Comparison of ENCODE assay signal across 9 mouse cellular contexts in the genomic region with DNA sequence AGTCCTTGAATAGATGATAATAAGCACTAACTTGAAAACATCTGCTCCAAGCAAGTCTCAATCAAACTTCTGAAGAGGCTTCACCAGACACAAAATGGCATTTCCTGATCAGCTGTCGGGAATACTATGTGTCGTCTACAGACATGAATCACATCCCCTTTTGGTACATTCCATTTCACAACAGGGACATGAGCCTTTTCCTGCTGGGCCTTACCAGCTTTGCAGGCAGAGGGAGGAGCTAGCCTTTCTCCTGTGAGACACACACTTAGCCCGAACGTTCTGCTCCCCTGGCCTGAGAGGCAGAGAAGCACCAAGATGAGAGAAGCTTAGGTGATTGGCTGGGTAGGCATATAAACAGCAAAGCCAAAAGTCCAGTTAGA. TPM values are rescaled to one million over a fixed set of nuclear protein-coding genes. Genes with fewer than 3 reads are reported as not detected.
A peak's percentile ranks its signal among the peaks of the same experiment; 100 is the strongest.
DNase-seq lines count a peak whose midpoint lies in the region; ATAC-seq and TF ChIP-seq lines count a peak whose summit lies in the region.
"Had no signal": no experiment of that assay in that cellular context is flagged by ENCODE, and none has a peak within 500 bp of the region (broad histone marks: within the 10 kb centered on the region; RNA-seq: fewer than 3 reads in every experiment).

No protein-coding gene starts in this region.

- ATAC-seq in midbrain, embryonic 11.5 days (ENCODE audit: low FRiP score) = no peak
- no peak for ATAC-seq in midbrain, postnatal 0 days (ENCODE audit: low FRiP score)
- ATAC-seq in neural tube, embryonic 13.5 days (ENCODE audit: low read depth) = no peak
- no peak for ATAC-seq in forebrain, embryonic 11.5 days (replicated peaks; ENCODE audit: low FRiP score)

- H3K27me3 ChIP-seq in midbrain, embryonic 11.5 days (ENCODE audit: control insufficient read depth, insufficient read depth, low read length) = no peaks in the 10 kb centered on the region
- no peaks in the 10 kb centered on the region for H3K27me3 ChIP-seq in midbrain, postnatal 0 days (ENCODE audit: insufficient read depth, low read length)
- no peaks in the 10 kb centered on the region for H3K27me3 ChIP-seq in limb, embryonic 10.5 days (ENCODE audit: low read depth, poor library complexity, severe bottlenecking)
- H3K27me3 ChIP-seq in neural tube, embryonic 13.5 days = no peaks in the 10 kb centered on the region
- no peaks in the 10 kb centered on the region for H3K27me3 ChIP-seq in forebrain, embryonic 11.5 days (ENCODE audit: control insufficient read depth, insufficient read depth, low read length)
- H3K27me3 ChIP-seq: megakaryocyte, embryonic 14.5 days had no signal

- H3K4me1 ChIP-seq in midbrain, embryonic 11.5 days (ENCODE audit: control insufficient read depth, insufficient read depth, low read length) = no peaks in the 10 kb centered on the region
- H3K4me1 ChIP-seq in midbrain, postnatal 0 days (ENCODE audit: insufficient read depth, low read length) = no peaks in the 10 kb centered on the region
- H3K4me1 ChIP-seq in limb, embryonic 10.5 days = peaks cover 19% of the 10 kb centered on the region
- peaks cover 16% of the 10 kb centered on the region for H3K4me1 ChIP-seq in neural tube, embryonic 13.5 days (replicated peaks)
- no peaks in the 10 kb centered on the region for H3K4me1 ChIP-seq in forebrain, embryonic 11.5 days (replicated peaks; ENCODE audit: control insufficient read depth, insufficient read depth, low read length)

- H3K27ac ChIP-seq in midbrain, embryonic 11.5 days (ENCODE audit: low read depth, low read length) = no peak overlapping the region
- H3K27ac ChIP-seq in midbrain, postnatal 0 days (ENCODE audit: low read depth, low read length) = no peak overlapping the region
- 0 out of 2 replicates have a peak overlapping the region, but pooled peaks have one; percentile 25 for H3K27ac ChIP-seq in limb, embryonic 10.5 days
- H3K27ac ChIP-seq in neural tube, embryonic 13.5 days (replicated peaks) = 0 out of 2 replicates have a peak overlapping the region, but pooled peaks have one; percentile 18
- H3K27ac ChIP-seq in forebrain, embryonic 11.5 days (ENCODE audit: low read depth, low read length) = no peak overlapping the region

- no peak overlapping the region for H3K9ac ChIP-seq in midbrain, embryonic 11.5 days (ENCODE audit: low read length)
- H3K9ac ChIP-seq in midbrain, postnatal 0 days (replicated peaks; ENCODE audit: low read length, poor library complexity, severe bottlenecking) = no peak overlapping the region
- no peak overlapping the region for H3K9ac ChIP-seq in neural tube, embryonic 13.5 days
- no peak overlapping the region for H3K9ac ChIP-seq in forebrain, embryonic 11.5 days (ENCODE audit: low read length)

- WGBS in midbrain, embryonic 11.5 days = 54% methylated on average over 4 of the region's 4 CpGs
- WGBS in midbrain, postnatal 0 days = 58% methylated on average over 4 of the region's 4 CpGs
- 50% methylated on average over 4 of the region's 4 CpGs for WGBS in limb, embryonic 10.5 days
- 37% methylated on average over 4 of the region's 4 CpGs for WGBS in neural tube, embryonic 13.5 days
- 68% methylated on average over 4 of the region's 4 CpGs for WGBS in forebrain, embryonic 11.5 days

- H3K9me3 ChIP-seq in midbrain, embryonic 11.5 days (ENCODE audit: control insufficient read depth, low read length) = no peaks in the 10 kb centered on the region
- no peaks in the 10 kb centered on the region for H3K9me3 ChIP-seq in midbrain, postnatal 0 days (ENCODE audit: low read length)
- H3K9me3 ChIP-seq in limb, embryonic 10.5 days (replicated peaks) = no peaks in the 10 kb centered on the region
- no peaks in the 10 kb centered on the region for H3K9me3 ChIP-seq in neural tube, embryonic 13.5 days
- H3K9me3 ChIP-seq in forebrain, embryonic 11.5 days (ENCODE audit: control insufficient read depth, low read length) = no peaks in the 10 kb centered on the region
- H3K9me3 ChIP-seq: megakaryocyte, embryonic 14.5 days had no signal

- TF ChIP-seq CTCF in midbrain, postnatal 0 days (IDR thresholded peaks at IDR 0.05) = no peak

- H3K4me2 ChIP-seq in midbrain, embryonic 11.5 days = no peak overlapping the region
- no peak overlapping the region for H3K4me2 ChIP-seq in midbrain, postnatal 0 days (ENCODE audit: low read depth, low read length, poor library complexity, severe bottlenecking)
- H3K4me2 ChIP-seq in neural tube, embryonic 13.5 days = no peak overlapping the region
- no peak overlapping the region for H3K4me2 ChIP-seq in forebrain, embryonic 11.5 days (ENCODE audit: low read depth, low read length, severe bottlenecking)

- H3K4me3 ChIP-seq in midbrain, embryonic 11.5 days (ENCODE audit: low read depth, low read length) = no peak overlapping the region
- no peak overlapping the region for H3K4me3 ChIP-seq in midbrain, postnatal 0 days (ENCODE audit: low read depth, low read length)
- H3K4me3 ChIP-seq in limb, embryonic 10.5 days = no peak overlapping the region
- no peak overlapping the region for H3K4me3 ChIP-seq in neural tube, embryonic 13.5 days
- no peak overlapping the region for H3K4me3 ChIP-seq in forebrain, embryonic 11.5 days (ENCODE audit: low read depth, low read length)
- H3K4me3 ChIP-seq: megakaryocyte, embryonic 14.5 days had no signal

- H3K36me3 ChIP-seq in midbrain, embryonic 11.5 days (ENCODE audit: control insufficient read depth, insufficient read depth, low read length) = no peaks in the 10 kb centered on the region
- no peaks in the 10 kb centered on the region for H3K36me3 ChIP-seq in midbrain, postnatal 0 days (ENCODE audit: insufficient read depth, low read length)
- H3K36me3 ChIP-seq in limb, embryonic 10.5 days = no peaks in the 10 kb centered on the region
- no peaks in the 10 kb centered on the region for H3K36me3 ChIP-seq in neural tube, embryonic 13.5 days
- H3K36me3 ChIP-seq in forebrain, embryonic 11.5 days (ENCODE audit: control insufficient read depth, insufficient read depth, low read length) = no peaks in the 10 kb centered on the region

- peak; percentile 17 for DNase-seq in adrenal gland, adult 2 months
- no peak for DNase-seq in adrenal gland, postnatal 25 days
- peak; percentile 57 for DNase-seq in midbrain, embryonic 11.5 days (ENCODE audit: low spot score, missing footprints)
- DNase-seq in midbrain, postnatal 0 days (ENCODE audit: low spot score) = no peak
- no peak for DNase-seq in limb, embryonic 10.5 days (ENCODE audit: low spot score)
- no peak for DNase-seq in gastrocnemius, adult 8-10 months (ENCODE audit: low spot score in 2 of 2)
- no peak for DNase-seq in forebrain, embryonic 11.5 days (ENCODE audit: low spot score)

RNA-seq across cellular contexts. Expression of a gene that starts 56.9 kb away (rescaled TPM):
- 10 to 100 TPM; 23.2 to 28.9 TPM for total RNA-seq in adrenal gland, adult 2 months (2021)
- polyA plus RNA-seq in adrenal gland, adult 2 months (2012; rRNA removed) = 1.2 and 2.0 TPM in 2 replicates
- total RNA-seq in adrenal gland, postnatal 25 days (2021) = 23.6 and 25.7 TPM in 2 replicates
- polyA plus RNA-seq in midbrain, embryonic 11.5 days (2014; fragmentation: Nextera tagmentation; extraction: Ambion mirVana) = 74.7 and 80.6 TPM in 2 replicates
- total RNA-seq in midbrain, postnatal 0 days (2014; rRNA removed) = 9.0 TPM in 2 replicates
- polyA plus RNA-seq in midbrain, postnatal 0 days (2015; fragmentation: Nextera tagmentation; extraction: Ambion mirVana) = 2.7 and 4.3 TPM in 2 replicates
- 50.5 and 64.8 TPM in 2 replicates for polyA plus RNA-seq in limb, embryonic 10.5 days (2016; fragmentation: Nextera tagmentation; extraction: Ambion mirVana)
- 19.9 and 28.0 TPM in 2 replicates for polyA plus RNA-seq in neural tube, embryonic 13.5 days (2015; fragmentation: Nextera tagmentation; extraction: Ambion mirVana)
- total RNA-seq in gastrocnemius, adult 8-10 months (2022) = 1 to 10 TPM; 3.8 to 6.1 (median 5.1) TPM
- 58.2 and 61.5 TPM in 2 replicates for polyA plus RNA-seq in forebrain, embryonic 11.5 days (2014; fragmentation: Nextera tagmentation; extraction: Ambion mirVana)

Comparison
In these comparisons a context has a peak if more than half of its experiments do, and no peak if none do; other contexts are left out.
1. DNase-seq: peak in adrenal gland, adult 2 months (single experiment) and midbrain, embryonic 11.5 days (single experiment); none in adrenal gland, postnatal 25 days (single experiment), midbrain, postnatal 0 days (single experiment), limb, embryonic 10.5 days (single experiment), gastrocnemius, adult 8-10 months (0 of 2) and forebrain, embryonic 11.5 days (single experiment).
2. H3K27ac ChIP-seq: peak in limb, embryonic 10.5 days (single experiment) and neural tube, embryonic 13.5 days (single experiment); none in midbrain, embryonic 11.5 days (single experiment), midbrain, postnatal 0 days (single experiment) and forebrain, embryonic 11.5 days (single experiment).